Mouse (Mus musculus) liver, embryonic 14.5 days (tissue): ENCODE data around the gene Dot1l. TPM values are rescaled to one million over a fixed set of nuclear protein-coding genes. Genes with fewer than 3 reads are reported as not detected.

Experiments used
- ATAC-seq: fragments of 200-750 bp; cut with Nextera tagmentation; 2 replicates; pipeline ENCODE4 v1.8.0; 2017; ENCODE audit warnings: moderate number of reproducible peaks, mild to moderate bottlenecking, moderate library complexity; ENCODE audit not compliant: insufficient read depth
- DNase-seq, 3 experiments: peaks; one replicate each; pipeline ENCODE4 v3.0.0-alpha.2; 2012 to 2013; ENCODE audit warnings: low read depth in 3 of 3, low spot score in 3 of 3
- H3K27ac ChIP-seq: fragments of 300-500 bp; sonication (generic); 2 replicates; pipeline ENCODE4 v1.5.1; 2014; ENCODE audit warnings: moderate library complexity, mild to moderate bottlenecking, control low read depth, inconsistent platforms
- H3K27me3 ChIP-seq: fragments of 300-500 bp; sonication (generic); 2 replicates; pipeline ENCODE4 v1.6.1; 2014; ENCODE audit warnings: mild to moderate bottlenecking, low read length, moderate library complexity; ENCODE audit not compliant: control insufficient read depth, insufficient read depth
- H3K36me3 ChIP-seq: fragments of 300-500 bp; sonication (generic); replicated peaks from 2 replicates; pipeline ENCODE4 v1.6.1; 2014; ENCODE audit warnings: low read depth; ENCODE audit not compliant: control insufficient read depth, insufficient read depth
- H3K4me1 ChIP-seq, 2 experiments: fragments of 200-500 bp in 1 of 2; fragments of 300-500 bp in 1 of 2; sonication (generic) in 1 of 2; replicated peaks; 2 replicates each; pipeline ENCODE4 v1.6.1; 2012 to 2014; ENCODE audit warnings: antibody characterized with exemption in 1 of 2, inconsistent platforms in 1 of 2, low read length in 1 of 2; ENCODE audit not compliant: control insufficient read depth in 2 of 2, insufficient read depth in 2 of 2
- H3K4me2 ChIP-seq: fragments of 300-500 bp; sonication (generic); 2 replicates; pipeline ENCODE4 v1.6.1; 2014; ENCODE audit warnings: low read depth, mild to moderate bottlenecking, control low read depth, moderate library complexity
- H3K4me3 ChIP-seq, 2 experiments: fragments of 200-500 bp in 1 of 2; fragments of 300-500 bp in 1 of 2; sonication (generic) in 1 of 2; 2 replicates each; pipeline ENCODE4 v1.5.1; 2012 to 2014; ENCODE audit warnings: low read depth in 2 of 2, low read length in 2 of 2, mild to moderate bottlenecking in 2 of 2, control low read depth in 1 of 2, inconsistent platforms in 1 of 2, moderate library complexity in 1 of 2; ENCODE audit not compliant: insufficient read depth in 1 of 2
- H3K9ac ChIP-seq: fragments of 300-500 bp; sonication (generic); replicated peaks from 2 replicates; pipeline ENCODE4 v1.6.1; 2014; ENCODE audit warnings: mild to moderate bottlenecking, control low read depth, moderate library complexity
- H3K9me3 ChIP-seq: fragments of 300-500 bp; sonication (generic); 2 replicates; pipeline ENCODE4 v1.6.1; 2016; ENCODE audit warnings: low read length, mixed read lengths; ENCODE audit not compliant: control insufficient read depth
- CTCF ChIP-seq: IDR thresholded peaks from 2 replicates; pipeline ENCODE4 v1.5.1; 2016; ENCODE audit warnings: antibody characterized with exemption, low read depth, control low read depth
- EP300 ChIP-seq: IDR thresholded peaks from 2 replicates; pipeline ENCODE4 v1.6.1; 2016; ENCODE audit warnings: antibody characterized with exemption, low read depth
- WGBS: fragments of 180-500 bp; shearing (Covaris S2); extraction: QIAGEN DNeasy Blood & Tissue Kit; methylation state at CpG from one replicate; pipeline ENCODE4 v1.1.7; 2014; ENCODE audit not compliant: insufficient replicate concordance; 5-methylcytosine and 5-hydroxymethylcytosine counted together
- polyA plus RNA-seq, 2 experiments: library from polyadenylated mRNA; depleted of rRNA in 1 of 2; stranded (reverse) in 1 of 2; unstranded in 1 of 2; fragments of >200 nt; fragmentation: Nextera tagmentation in 1 of 2; extraction: Ambion mirVana in 1 of 2; gene quantifications; 2 replicates each; pipeline versions ENCODE4 v1.2.1 to v1.2.3; 2012 to 2014

The Dot1l gene
- polyA plus RNA-seq, 2 experiments = 7.1 to 11.6 TPM

DNA sequence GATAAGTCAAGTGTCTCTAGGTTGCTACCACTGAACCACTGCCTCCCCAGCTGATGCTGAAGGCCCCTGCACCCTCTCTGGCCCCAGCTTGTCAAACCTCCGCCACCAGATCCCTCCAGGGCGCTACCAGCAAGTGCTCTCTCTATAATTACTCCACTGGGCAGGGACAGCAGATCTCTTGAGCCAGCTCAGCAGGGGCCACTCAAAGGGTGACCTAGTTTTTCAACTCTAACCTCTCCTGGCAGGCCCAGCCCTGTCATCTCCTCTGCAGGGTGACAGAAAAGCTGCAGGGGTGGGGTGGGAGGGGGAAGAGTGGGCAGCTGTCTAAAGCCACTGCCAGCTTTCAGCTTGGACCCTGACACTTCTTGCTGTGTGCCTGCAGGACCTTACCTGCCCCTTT lies 82.8 kb downstream of the Dot1l start:
- no peak overlapping the region for H3K4me2 ChIP-seq
- ATAC-seq = no peak
- WGBS = 42% methylated on average over 2 of the region's 2 CpGs
- H3K4me3 ChIP-seq = no peak overlapping the region
- no peak for DNase-seq
- peaks cover 54% of the 10 kb centered on the region for H3K27me3 ChIP-seq
- H3K4me1 ChIP-seq = no peaks in the 10 kb centered on the region
- H3K36me3 ChIP-seq = no peaks in the 10 kb centered on the region
- H3K9me3 ChIP-seq = no peaks in the 10 kb centered on the region
- no peak overlapping the region for H3K27ac ChIP-seq
- TF ChIP-seq CTCF = no peak
- TF ChIP-seq EP300 = no peak
- no peak overlapping the region for H3K9ac ChIP-seq

GRCm38 (mm10) chr10:80838346-80838912 lies 83.4 kb downstream of the Dot1l start:
- Histone ChIP-seq H3K4me2 (no peak overlapping the region), H3K4me1 (no peaks in the 10 kb centered on the region), H3K27ac (no peak overlapping the region), H3K9me3 (no peaks in the 10 kb centered on the region), H3K4me3 (no peak overlapping the region), H3K27me3 (peaks cover 59% of the 10 kb centered on the region), H3K9ac (no peak overlapping the region), H3K36me3 (no peaks in the 10 kb centered on the region)
- ATAC-seq (no peak), DNase-seq (no peak)
- no peak for TF ChIP-seq EP300
- TF ChIP-seq CTCF = no peak
- WGBS = 54% methylated on average over 2 of the region's 2 CpGs

DNA sequence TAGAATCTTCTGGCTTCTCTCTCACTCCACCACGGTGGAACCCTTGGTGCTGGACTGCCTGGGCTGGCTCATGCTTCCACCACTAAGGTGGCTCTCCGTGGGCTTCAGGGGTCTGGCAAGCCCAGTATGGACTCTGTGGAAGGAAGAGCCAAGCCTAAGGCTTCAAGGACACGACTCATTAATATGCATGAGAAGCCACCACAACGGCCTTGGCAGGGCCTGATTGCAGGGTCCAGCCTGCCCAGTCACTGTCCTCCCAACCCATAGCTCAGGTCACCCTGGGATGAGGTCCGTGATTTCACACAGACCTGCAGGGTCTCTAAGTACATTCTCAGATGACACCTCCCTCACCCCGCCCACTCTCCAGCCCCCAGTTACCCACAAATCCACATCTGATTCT lies 84.8 kb downstream of the Dot1l start:
- TF ChIP-seq EP300 = no peak
- no peak for TF ChIP-seq CTCF
- no peaks in the 10 kb centered on the region for H3K4me1 ChIP-seq
- WGBS = 55% methylated on average over 6 of the region's 6 CpGs
- DNase-seq = no peak
- no peak overlapping the region for H3K27ac ChIP-seq
- H3K27me3 ChIP-seq = peaks cover 59% of the 10 kb centered on the region
- H3K4me2 ChIP-seq = no peak overlapping the region
- H3K36me3 ChIP-seq = no peaks in the 10 kb centered on the region
- H3K4me3 ChIP-seq = no peak overlapping the region
- no peaks in the 10 kb centered on the region for H3K9me3 ChIP-seq
- H3K9ac ChIP-seq = no peak overlapping the region
- ATAC-seq = no peak

- no peaks in the 10 kb centered on the region for H3K9me3 ChIP-seq
- H3K27me3 ChIP-seq = peaks cover 54% of the 10 kb centered on the region
- no peaks in the 10 kb centered on the region for H3K36me3 ChIP-seq
- DNase-seq = no peak
- no peak overlapping the region for H3K9ac ChIP-seq
- H3K27ac ChIP-seq = no peak overlapping the region
- ATAC-seq = no peak
- TF ChIP-seq EP300 (no peak), CTCF (no peak)
- H3K4me3 ChIP-seq = no peak overlapping the region
- WGBS = 61% methylated on average over 2 of the region's 2 CpGs
- H3K4me2 ChIP-seq = no peak overlapping the region
- H3K4me1 ChIP-seq = no peaks in the 10 kb centered on the region
Observed at GRCm38 (mm10) chr10:80841685-80842084, 86.7 kb downstream of the Dot1l start.

DNA sequence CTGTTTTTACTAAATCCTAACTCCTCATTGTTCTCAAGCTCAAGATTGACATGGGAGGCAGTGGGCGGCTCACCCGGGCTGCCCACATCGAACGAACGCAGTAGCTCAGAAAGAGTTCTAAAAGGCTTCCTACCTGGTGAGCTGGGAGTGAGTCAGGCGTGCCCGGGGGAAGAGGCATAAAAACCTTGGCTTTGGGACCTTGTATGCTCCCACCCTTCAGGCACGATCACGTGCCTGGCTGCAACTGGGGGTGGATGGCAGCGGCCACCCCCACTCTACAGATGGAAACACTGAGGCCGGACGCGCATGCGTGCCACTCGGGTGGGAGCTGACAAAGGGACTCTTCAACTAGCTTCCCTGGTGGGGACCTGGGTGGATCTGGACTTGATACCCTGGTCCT lies 87.3 kb downstream of the Dot1l start:
- Histone ChIP-seq H3K27ac (no peak overlapping the region), H3K9me3 (no peaks in the 10 kb centered on the region), H3K36me3 (no peaks in the 10 kb centered on the region), H3K4me2 (no peak overlapping the region), H3K4me3 (no peak overlapping the region), H3K9ac (no peak overlapping the region), H3K4me1 (no peaks in the 10 kb centered on the region), H3K27me3 (peaks cover 51% of the 10 kb centered on the region)
- TF ChIP-seq EP300 = no peak
- no peak for TF ChIP-seq CTCF
- WGBS = 66% methylated on average over 15 of the region's 15 CpGs
- no peak for ATAC-seq
- no peak for DNase-seq
